Mouse (Mus musculus): ENCODE measurements around the gene Parvb. TPM values are rescaled to one million over a fixed set of nuclear protein-coding genes. Genes with fewer than 3 reads are reported as not detected.

The Parvb gene
- polyA plus RNA-seq, 1 experiment from 2014 or later = 4.8 TPM

DNA sequence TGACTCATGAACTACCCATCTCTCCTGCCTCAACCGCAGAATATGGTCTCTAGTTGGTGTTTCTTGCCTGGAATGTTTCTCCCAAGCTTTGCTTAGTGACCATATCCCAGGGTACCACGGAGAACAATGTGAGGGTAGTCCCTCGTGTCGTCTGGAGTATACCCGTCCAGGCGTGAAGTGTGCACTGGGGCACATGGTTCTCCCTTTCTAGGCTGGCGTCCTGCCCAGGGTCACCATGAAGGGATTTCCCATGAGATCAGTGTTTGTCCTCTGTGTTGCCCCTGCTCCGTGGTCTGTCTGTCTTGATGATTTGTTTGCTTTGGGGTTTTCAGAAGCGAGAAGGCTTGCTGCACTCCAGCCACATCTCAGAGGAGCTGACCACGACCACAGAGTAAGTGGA lies 63.4 kb downstream of the Parvb start:
- no peaks in the 10 kb centered on the region for H3K9me3 ChIP-seq (replicated peaks)
- no peak overlapping the region for H3K4me2 ChIP-seq (replicated peaks)
- no peak for ATAC-seq (ENCODE audit: insufficient number of reproducible peaks, low FRiP score, low TSS enrichment, low read depth)
- H3K4me3 ChIP-seq (replicated peaks) = no peak overlapping the region
- H3K36me3 ChIP-seq = no peaks in the 10 kb centered on the region
- H3K27ac ChIP-seq (replicated peaks) = no peak overlapping the region
- 75% methylated on average over 10 of the region's 10 CpGs for WGBS
- no peaks in the 10 kb centered on the region for H3K27me3 ChIP-seq
- H3K4me1 ChIP-seq = peaks cover 20% of the 10 kb centered on the region
- H3K9ac ChIP-seq = no peak overlapping the region

DNA sequence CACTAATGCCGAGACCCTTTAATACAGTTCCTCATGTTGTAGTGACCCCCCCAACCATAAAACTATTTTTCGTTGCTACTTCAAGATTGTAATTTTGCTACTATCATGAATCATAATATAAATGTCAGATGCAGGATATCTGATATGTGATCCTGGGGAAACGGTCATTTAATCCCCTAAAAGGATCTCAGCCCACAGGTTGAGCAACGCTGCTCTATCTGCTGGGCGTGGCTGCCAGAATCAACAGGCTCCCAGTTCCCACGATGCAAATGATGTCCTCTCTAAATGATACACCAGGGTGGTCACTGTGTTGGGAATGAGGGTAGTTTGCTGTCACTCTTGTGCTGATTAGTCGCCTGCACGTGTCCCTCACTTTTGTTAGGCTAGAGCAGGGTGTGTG lies 65.6 kb downstream of the Parvb start:
- WGBS = 64% methylated on average over 8 of the region's 8 CpGs
- ATAC-seq (ENCODE audit: insufficient number of reproducible peaks, low FRiP score, low TSS enrichment, low read depth) = no peak
- Histone ChIP-seq H3K9me3 (replicated peaks) (no peaks in the 10 kb centered on the region), H3K27me3 (no peaks in the 10 kb centered on the region), H3K36me3 (no peaks in the 10 kb centered on the region), H3K4me2 (replicated peaks) (no peak overlapping the region), H3K9ac (no peak overlapping the region), H3K4me1 (peaks cover 43% of the 10 kb centered on the region), H3K27ac (replicated peaks) (no peak overlapping the region), H3K4me3 (replicated peaks) (no peak overlapping the region)

DNA sequence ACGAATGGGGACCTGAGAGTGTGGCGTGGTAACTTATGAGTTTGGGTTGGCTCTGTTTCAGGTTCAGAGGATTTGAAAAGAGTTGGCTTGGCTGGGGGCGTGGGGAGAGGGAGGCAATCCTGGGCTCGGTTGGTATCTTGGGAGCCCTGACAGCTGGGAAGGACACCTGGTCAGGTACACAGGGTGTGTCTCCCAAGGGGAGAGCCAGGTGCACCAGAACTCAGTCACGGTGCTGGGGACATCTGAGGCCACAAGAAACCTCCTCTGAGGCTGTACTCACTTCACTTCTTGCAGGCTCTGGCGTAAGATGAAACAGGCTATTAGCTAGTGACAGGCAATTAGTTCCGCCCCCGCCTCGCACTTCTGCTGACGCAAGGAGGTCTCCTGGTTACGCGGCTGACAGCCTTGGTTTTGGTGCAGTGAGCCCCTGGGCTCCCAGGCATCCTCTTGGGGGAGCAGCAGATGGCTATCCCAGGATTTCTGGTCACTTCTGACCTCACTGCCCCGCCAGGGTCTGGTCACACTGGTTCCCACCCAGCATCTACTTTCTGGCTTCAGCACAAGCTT lies 67.0 kb downstream of the Parvb start:
- no peak overlapping the region for H3K4me3 ChIP-seq (replicated peaks)
- H3K4me2 ChIP-seq (replicated peaks) = no peak overlapping the region
- H3K27ac ChIP-seq (replicated peaks) = peak overlapping the region; percentile 17; the same call in 1 of the 2 replicates
- no peak overlapping the region for H3K9ac ChIP-seq
- ATAC-seq (ENCODE audit: insufficient number of reproducible peaks, low FRiP score, low TSS enrichment, low read depth) = peak; percentile 70
- H3K9me3 ChIP-seq (replicated peaks) = no peaks in the 10 kb centered on the region
- no peaks in the 10 kb centered on the region for H3K27me3 ChIP-seq
- H3K36me3 ChIP-seq = no peaks in the 10 kb centered on the region
- peaks cover 55% of the 10 kb centered on the region for H3K4me1 ChIP-seq
- WGBS = 19% methylated on average over 13 of the region's 13 CpGs

DNA sequence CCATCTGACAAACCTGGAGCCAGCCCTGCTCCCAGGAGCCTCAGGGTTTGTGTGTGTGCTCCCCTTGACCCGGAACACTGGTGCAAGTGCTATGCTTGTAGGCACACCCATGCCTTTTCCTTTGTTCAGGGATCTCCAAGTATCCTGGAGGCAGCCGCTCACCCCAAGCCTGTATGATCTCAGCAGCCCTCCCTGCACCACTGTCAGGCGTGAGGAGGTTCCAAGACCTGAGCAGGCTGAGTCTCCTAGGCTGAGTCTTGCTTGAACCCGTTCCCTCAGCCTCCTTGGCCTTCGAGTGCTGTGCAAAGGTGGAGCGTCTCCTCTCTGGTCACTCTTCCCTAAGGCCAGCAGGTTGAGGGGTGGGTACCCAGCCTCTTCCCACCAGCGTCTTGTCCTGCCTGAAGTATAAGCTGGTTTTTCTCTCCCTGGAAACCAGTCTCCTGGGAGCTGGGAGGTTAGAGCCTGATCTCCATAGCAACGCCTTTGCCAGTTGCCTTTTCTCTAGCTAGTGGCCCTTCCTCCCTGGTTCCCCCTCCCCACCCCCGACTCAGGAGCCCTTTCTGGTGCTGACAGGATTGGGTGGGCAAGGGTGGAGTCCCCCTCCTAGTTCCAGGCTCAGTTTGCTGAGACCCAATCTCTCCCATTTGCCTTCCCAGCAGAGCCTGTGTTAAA lies 68.0 kb downstream of the Parvb start:
- Histone ChIP-seq H3K9me3 (replicated peaks) (no peaks in the 10 kb centered on the region), H3K4me3 (replicated peaks) (no peak overlapping the region), H3K4me2 (replicated peaks) (no peak overlapping the region), H3K9ac (no peak overlapping the region), H3K36me3 (no peaks in the 10 kb centered on the region), H3K4me1 (peaks cover 55% of the 10 kb centered on the region), H3K27me3 (no peaks in the 10 kb centered on the region), H3K27ac (replicated peaks) (no peak overlapping the region; the same call in 1 of the 2 replicates)
- ATAC-seq (ENCODE audit: insufficient number of reproducible peaks, low FRiP score, low TSS enrichment, low read depth) = no peak
- 33% methylated on average over 9 of the region's 9 CpGs for WGBS

DNA sequence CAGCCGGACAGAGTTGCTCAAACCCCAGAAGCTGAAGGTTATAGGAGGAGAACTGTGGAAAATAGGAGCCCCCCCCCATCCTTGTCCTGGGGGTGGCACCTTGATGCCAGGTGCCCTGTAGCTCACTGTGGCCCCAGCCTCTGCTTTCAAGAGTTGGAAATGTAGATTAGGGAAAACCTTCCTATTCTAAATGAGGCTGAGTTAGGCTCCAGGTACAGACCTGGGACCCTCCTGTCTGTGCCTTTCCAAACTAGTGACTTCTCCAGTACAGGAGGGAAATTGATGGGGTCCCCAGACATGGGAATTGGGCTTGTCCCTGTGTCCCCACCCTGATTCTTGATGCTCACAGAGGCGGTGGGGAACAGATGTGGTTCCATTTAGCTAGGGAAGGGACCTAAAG lies 68.7 kb downstream of the Parvb start:
- no peaks in the 10 kb centered on the region for H3K36me3 ChIP-seq
- H3K4me1 ChIP-seq = peaks cover 55% of the 10 kb centered on the region
- H3K27me3 ChIP-seq = no peaks in the 10 kb centered on the region
- H3K4me3 ChIP-seq (replicated peaks) = no peak overlapping the region
- no peak for ATAC-seq (ENCODE audit: insufficient number of reproducible peaks, low FRiP score, low TSS enrichment, low read depth)
- no peak overlapping the region for H3K9ac ChIP-seq
- WGBS = 53% methylated on average over 2 of the region's 2 CpGs
- H3K27ac ChIP-seq (replicated peaks) = no peak overlapping the region
- no peaks in the 10 kb centered on the region for H3K9me3 ChIP-seq (replicated peaks)
- H3K4me2 ChIP-seq (replicated peaks) = no peak overlapping the region

DNA sequence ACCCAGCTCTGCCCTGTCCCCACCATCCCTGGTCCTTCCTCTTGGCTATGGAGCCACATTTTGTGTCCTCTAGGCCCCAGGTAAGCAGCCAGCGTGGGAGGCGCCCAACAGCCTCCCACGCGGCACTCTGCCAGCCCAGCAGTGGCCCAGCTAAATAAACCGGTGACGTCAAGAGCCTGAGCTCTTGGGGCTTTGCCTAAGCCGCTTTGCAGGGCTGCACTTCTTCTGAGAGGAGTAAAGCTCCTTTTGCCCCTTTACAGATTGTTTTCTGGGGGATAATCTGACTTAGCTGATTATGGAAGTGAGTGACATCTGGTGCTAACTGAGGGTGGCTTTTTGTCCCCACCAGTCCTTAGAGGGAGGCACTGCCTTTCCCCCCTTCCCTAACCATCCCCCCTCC lies 69.2 kb downstream of the Parvb start:
- Histone ChIP-seq H3K4me3 (replicated peaks) (no peak overlapping the region), H3K4me2 (replicated peaks) (no peak overlapping the region), H3K27me3 (no peaks in the 10 kb centered on the region), H3K27ac (replicated peaks) (no peak overlapping the region), H3K36me3 (no peaks in the 10 kb centered on the region), H3K4me1 (peaks cover 55% of the 10 kb centered on the region), H3K9ac (no peak overlapping the region), H3K9me3 (replicated peaks) (no peaks in the 10 kb centered on the region)
- 9% methylated on average over 7 of the region's 7 CpGs for WGBS
- no peak for ATAC-seq (ENCODE audit: insufficient number of reproducible peaks, low FRiP score, low TSS enrichment, low read depth)

DNA sequence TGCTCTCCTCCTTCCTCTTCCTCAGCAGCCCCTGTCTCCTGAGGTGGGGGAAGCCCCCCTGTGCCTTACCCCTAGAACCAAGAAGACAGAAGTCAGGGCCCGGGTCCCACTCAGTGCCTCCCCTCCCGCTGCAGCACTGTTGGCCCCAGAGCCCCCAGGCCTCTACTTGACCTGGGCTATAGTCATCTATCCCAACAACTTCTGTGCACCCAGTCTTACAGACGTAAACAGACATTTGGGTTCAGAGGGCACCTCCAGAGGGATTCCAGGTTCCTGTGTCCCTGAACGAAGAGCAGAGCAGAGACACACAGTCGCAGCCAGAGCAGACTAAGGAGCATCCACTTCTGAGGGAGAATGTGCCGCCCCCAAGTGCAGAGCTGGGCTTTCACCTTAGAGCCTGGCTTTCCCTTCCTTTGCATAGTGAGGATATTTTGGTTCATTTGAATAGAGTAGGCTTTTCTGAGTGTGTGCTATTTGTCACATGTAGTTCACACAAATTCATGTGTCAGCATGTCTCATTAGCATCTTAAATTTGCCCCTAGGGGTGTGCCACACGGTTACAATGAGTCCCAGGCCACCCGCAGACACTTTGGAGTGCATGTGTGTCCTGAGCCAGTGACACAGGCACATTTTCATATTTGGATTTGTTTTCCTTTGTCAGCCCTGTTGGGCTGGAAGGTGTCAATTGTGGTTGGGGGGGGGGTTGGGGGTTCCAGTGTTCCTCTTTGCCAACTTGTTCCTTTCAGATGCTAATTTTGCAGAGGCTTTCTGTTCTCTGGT lies 70.0 kb downstream of the Parvb start:
- 50% methylated on average over 8 of the region's 8 CpGs for WGBS
- no peaks in the 10 kb centered on the region for H3K36me3 ChIP-seq
- H3K4me3 ChIP-seq (replicated peaks) = no peak overlapping the region
- no peak for ATAC-seq (ENCODE audit: insufficient number of reproducible peaks, low FRiP score, low TSS enrichment, low read depth)
- no peak overlapping the region for H3K27ac ChIP-seq (replicated peaks)
- peaks cover 55% of the 10 kb centered on the region for H3K4me1 ChIP-seq
- H3K9ac ChIP-seq = no peak overlapping the region
- H3K4me2 ChIP-seq (replicated peaks) = no peak overlapping the region; the same call in 1 of the 2 replicates
- no peaks in the 10 kb centered on the region for H3K27me3 ChIP-seq
- no peaks in the 10 kb centered on the region for H3K9me3 ChIP-seq (replicated peaks)

DNA sequence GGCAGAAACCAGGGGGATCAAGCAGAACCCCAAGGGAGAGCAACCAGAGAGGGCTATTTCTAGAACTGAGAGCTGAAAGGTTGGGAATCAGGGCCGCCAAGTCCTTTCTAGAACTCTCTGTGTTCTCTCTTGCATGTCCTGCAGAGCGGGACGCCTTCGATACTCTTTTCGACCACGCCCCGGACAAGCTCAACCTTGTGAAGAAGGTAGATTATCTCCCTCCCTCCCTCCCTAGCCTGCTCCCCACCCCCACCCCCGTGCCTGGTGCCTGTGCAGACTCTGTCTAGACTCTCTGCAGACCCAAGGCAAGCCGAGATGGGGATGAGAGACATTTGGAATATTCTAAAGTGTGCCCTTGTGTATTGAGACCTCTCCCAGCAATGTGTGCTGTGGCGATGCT lies 71.4 kb downstream of the Parvb start:
- no peak for ATAC-seq (ENCODE audit: insufficient number of reproducible peaks, low FRiP score, low TSS enrichment, low read depth)
- WGBS = 41% methylated on average over 10 of the region's 10 CpGs
- no peaks in the 10 kb centered on the region for H3K36me3 ChIP-seq
- H3K27me3 ChIP-seq = no peaks in the 10 kb centered on the region
- H3K9me3 ChIP-seq (replicated peaks) = no peaks in the 10 kb centered on the region
- no peak overlapping the region for H3K4me2 ChIP-seq (replicated peaks)
- no peak overlapping the region for H3K27ac ChIP-seq (replicated peaks)
- H3K9ac ChIP-seq = no peak overlapping the region
- H3K4me1 ChIP-seq = peaks cover 53% of the 10 kb centered on the region
- no peak overlapping the region for H3K4me3 ChIP-seq (replicated peaks)

DNA sequence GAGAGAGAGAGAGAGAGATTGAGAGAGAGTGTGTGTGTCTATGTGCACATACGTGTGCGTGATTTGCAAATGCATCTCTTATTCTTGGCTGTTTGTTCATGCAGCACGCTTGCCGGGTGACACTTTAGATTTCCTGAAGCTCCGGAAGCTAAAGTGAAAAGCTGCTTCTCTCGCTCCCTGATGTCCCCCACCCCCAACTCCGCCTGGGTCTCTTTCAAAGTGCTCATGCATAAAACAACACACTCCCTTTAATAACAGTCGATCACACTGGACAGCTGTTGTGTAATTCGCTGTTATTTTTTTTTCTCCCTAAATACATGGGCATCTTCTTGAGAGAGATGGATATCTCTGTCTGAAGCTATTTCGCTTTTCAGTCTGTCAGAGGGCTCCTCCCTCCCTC lies 73.5 kb downstream of the Parvb start:
- H3K9me3 ChIP-seq (replicated peaks) = no peaks in the 10 kb centered on the region
- ATAC-seq (ENCODE audit: insufficient number of reproducible peaks, low FRiP score, low TSS enrichment, low read depth) = no peak
- no peak overlapping the region for H3K27ac ChIP-seq (replicated peaks)
- no peak overlapping the region for H3K4me3 ChIP-seq (replicated peaks)
- peaks cover 33% of the 10 kb centered on the region for H3K4me1 ChIP-seq
- 66% methylated on average over 10 of the region's 10 CpGs for WGBS
- no peak overlapping the region for H3K4me2 ChIP-seq (replicated peaks)
- no peak overlapping the region for H3K9ac ChIP-seq
- H3K27me3 ChIP-seq = no peaks in the 10 kb centered on the region
- no peaks in the 10 kb centered on the region for H3K36me3 ChIP-seq

DNA sequence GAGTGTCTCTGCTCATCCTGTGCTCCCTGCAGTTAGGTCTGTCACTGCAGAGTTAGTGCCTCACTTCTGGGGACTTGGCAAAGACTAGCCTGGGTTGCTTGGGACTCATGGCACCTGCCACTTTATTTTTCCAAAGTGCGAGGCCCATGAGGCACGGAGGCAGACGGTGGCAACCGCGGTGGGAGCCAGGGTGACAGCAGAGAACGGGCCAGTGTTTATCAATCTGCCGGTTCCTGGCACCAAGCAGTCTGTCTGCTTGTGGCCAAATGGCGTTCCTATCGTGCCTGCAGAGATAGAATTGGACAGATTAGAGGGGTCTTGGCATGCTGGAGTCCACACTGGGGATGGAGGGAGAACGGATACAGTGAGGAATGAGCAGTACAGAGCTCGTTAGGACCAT lies 78.4 kb downstream of the Parvb start:
- H3K36me3 ChIP-seq = no peaks in the 10 kb centered on the region
- no peak overlapping the region for H3K4me2 ChIP-seq (replicated peaks)
- H3K4me3 ChIP-seq (replicated peaks) = no peak overlapping the region
- H3K9ac ChIP-seq = no peak overlapping the region
- no peaks in the 10 kb centered on the region for H3K9me3 ChIP-seq (replicated peaks)
- 71% methylated on average over 11 of the region's 11 CpGs for WGBS
- peaks cover 3% of the 10 kb centered on the region; the same call in 1 of the 2 replicates for H3K27me3 ChIP-seq
- ATAC-seq (ENCODE audit: insufficient number of reproducible peaks, low FRiP score, low TSS enrichment, low read depth) = no peak
- peaks cover 31% of the 10 kb centered on the region for H3K4me1 ChIP-seq
- H3K27ac ChIP-seq (replicated peaks) = no peak overlapping the region

DNA sequence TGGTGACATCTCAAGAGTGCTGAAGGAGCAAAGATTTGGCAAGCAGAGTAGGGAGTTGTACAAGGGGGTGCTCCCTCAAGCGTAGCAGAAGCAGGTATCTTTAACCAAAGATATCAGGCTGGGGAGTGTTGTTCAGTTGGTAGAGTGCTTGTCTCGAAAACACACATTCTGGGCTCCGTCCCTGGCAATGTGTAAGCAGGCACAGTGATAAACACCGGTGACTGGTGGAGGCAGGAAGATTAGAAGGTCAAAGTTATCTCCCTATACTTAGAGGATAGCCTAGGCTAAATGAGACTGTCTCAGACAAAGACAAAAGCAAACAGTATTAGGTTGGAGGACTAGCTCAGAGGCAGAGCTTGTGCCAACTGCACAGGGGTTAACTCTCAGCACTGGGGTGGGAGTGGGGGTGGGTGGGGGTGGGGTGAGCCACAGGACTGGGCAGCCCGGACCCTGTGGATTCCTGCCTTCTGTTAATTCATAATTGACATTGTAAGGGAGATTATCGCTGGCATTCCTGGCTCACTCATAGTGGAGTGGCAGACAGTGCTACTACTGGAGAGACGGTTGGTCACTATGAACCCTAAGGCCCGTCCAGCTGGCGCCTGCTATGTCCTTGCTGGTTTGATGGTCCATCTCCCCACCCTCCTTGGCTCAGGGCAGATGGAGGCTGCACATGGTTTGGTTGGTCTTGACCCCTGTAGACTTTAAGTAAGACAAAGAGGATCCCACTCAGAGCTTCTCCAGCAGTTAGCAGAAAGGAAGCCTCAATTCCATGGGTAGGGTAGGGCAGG lies 79.6 kb downstream of the Parvb start:
- Histone ChIP-seq H3K4me1 (peaks cover 36% of the 10 kb centered on the region), H3K9ac (no peak overlapping the region), H3K4me2 (replicated peaks) (no peak overlapping the region), H3K36me3 (no peaks in the 10 kb centered on the region), H3K9me3 (replicated peaks) (no peaks in the 10 kb centered on the region), H3K27ac (replicated peaks) (no peak overlapping the region), H3K27me3 (peaks cover 3% of the 10 kb centered on the region; the same call in 1 of the 2 replicates), H3K4me3 (replicated peaks) (no peak overlapping the region)
- no peak for ATAC-seq (ENCODE audit: insufficient number of reproducible peaks, low FRiP score, low TSS enrichment, low read depth)
- 75% methylated on average over 9 of the region's 9 CpGs for WGBS

Measured in embryonic facial prominence, embryonic 15.5 days (tissue).